ENCODE assay signal across 8 mouse cellular contexts in genomic region chr15:12824965-12825364, GRCm38 (mm10). TPM values are rescaled to one million over a fixed set of nuclear protein-coding genes. Genes with fewer than 3 reads are reported as not detected.
A peak's percentile ranks its signal among the peaks of the same experiment; 100 is the strongest.
DNase-seq lines count a peak whose midpoint lies in the region; ATAC-seq and TF ChIP-seq lines count a peak whose summit lies in the region.

No protein-coding gene starts in this region.

- TF ChIP-seq CTCF in MEL (IDR thresholded peaks at IDR 0.05 in 2 of 3, conservative IDR thresholded peaks at IDR 0.05 in 1 of 3; ENCODE audit: control insufficient read depth in 1 of 3, insufficient read depth in 1 of 3, low read depth in 2 of 3, low read length in 3 of 3, poor library complexity in 1 of 3, severe bottlenecking in 1 of 3): no peak

- peak; percentile 63 for DNase-seq in kidney, postnatal 10 days
- no peak for DNase-seq in kidney, adult 18-20 months
- DNase-seq in MEL (ENCODE audit: low read depth, low spot score): no peak
- DNase-seq in embryonic facial prominence, embryonic 11.5 days (ENCODE audit: low spot score): peak; percentile 51
- DNase-seq in retina, postnatal 1 day: no peak
- no peak for DNase-seq in cerebellum, adult 11-12 months

- H3K4me3 ChIP-seq in MEL (ENCODE audit: control insufficient read depth in 1 of 2, insufficient read depth in 1 of 2, low read depth in 2 of 2, low read length in 2 of 2): peak overlapping the region; percentile 76 to 89
- H3K4me3 ChIP-seq in embryonic facial prominence, embryonic 11.5 days (ENCODE audit: low read depth, low read length): peak overlapping the region; percentile 78

- ATAC-seq in embryonic facial prominence, embryonic 11.5 days (replicated peaks; ENCODE audit: insufficient number of reproducible peaks, low FRiP score, low TSS enrichment, low read depth): no peak; the same call in 1 of the 2 replicates
- peak; percentile 27 for ATAC-seq in inflammation-experienced regulatory T-cells, adult 6 months
- peak; percentile 61 for ATAC-seq in megakaryocyte-erythroid progenitor cell, adult 5-6 weeks (replicated peaks; ENCODE audit: low FRiP score, low TSS enrichment, poor library complexity, severe bottlenecking)

- peaks cover 28% of the 10 kb centered on the region for H3K79me2 ChIP-seq in MEL (ENCODE audit: control insufficient read depth, insufficient read depth, low read length, poor library complexity)

- TF ChIP-seq POLR2A in MEL (IDR thresholded peaks at IDR 0.05; ENCODE audit: control insufficient read depth in 1 of 2, insufficient read depth in 1 of 2, low read depth in 1 of 2, low read length in 2 of 2, poor library complexity in 1 of 2): no peak; a peak in 1 of 4 replicates

- peak overlapping the region; percentile 61 for H3K27ac ChIP-seq in MEL (ENCODE audit: control insufficient read depth, low read depth, low read length)
- peak overlapping the region; percentile 52; the same call in 1 of the 2 replicates for H3K27ac ChIP-seq in embryonic facial prominence, embryonic 11.5 days (replicated peaks; ENCODE audit: low read depth, low read length)

- H3K4me1 ChIP-seq in MEL (ENCODE audit: control insufficient read depth in 1 of 2, insufficient read depth in 2 of 2, low read length in 2 of 2): peaks cover 2 to 33% of the 10 kb centered on the region in 2 experiments; a peak in 3 of 4 replicates
- H3K4me1 ChIP-seq in embryonic facial prominence, embryonic 11.5 days (ENCODE audit: control insufficient read depth, insufficient read depth, low read length): no peaks in the 10 kb centered on the region; the same call in 1 of the 2 replicates

- H3K9ac ChIP-seq in MEL (ENCODE audit: control insufficient read depth, low read depth, low read length, poor library complexity, severe bottlenecking): peak overlapping the region; percentile 90
- H3K9ac ChIP-seq in embryonic facial prominence, embryonic 11.5 days (replicated peaks; ENCODE audit: low read length): peak overlapping the region; percentile 79

- under 1% methylated on average over 31 of the region's 31 CpGs for WGBS in embryonic facial prominence, embryonic 11.5 days

- no peak for TF ChIP-seq RAD21 in MEL (IDR thresholded peaks at IDR 0.05; ENCODE audit: low read depth, low read length)

- no peaks in the 10 kb centered on the region for H3K27me3 ChIP-seq in MEL (ENCODE audit: control insufficient read depth in 1 of 2, insufficient read depth in 2 of 2, low read length in 2 of 2)
- H3K27me3 ChIP-seq in embryonic facial prominence, embryonic 11.5 days (ENCODE audit: control insufficient read depth, insufficient read depth, low read length): no peaks in the 10 kb centered on the region

- TF ChIP-seq EP300 in MEL (IDR thresholded peaks at IDR 0.05; ENCODE audit: low read depth in 1 of 2, low read length in 2 of 2): no peak

- peaks cover 9 to 47% of the 10 kb centered on the region in 2 experiments for H3K36me3 ChIP-seq in MEL (ENCODE audit: control insufficient read depth in 1 of 2, insufficient read depth in 2 of 2, low read length in 2 of 2)
- peaks cover 7% of the 10 kb centered on the region for H3K36me3 ChIP-seq in embryonic facial prominence, embryonic 11.5 days (replicated peaks; ENCODE audit: control insufficient read depth, insufficient read depth, low read depth, low read length)

- H3K9me3 ChIP-seq in MEL (replicated peaks; ENCODE audit: insufficient read depth, low read length): no peaks in the 10 kb centered on the region
- H3K9me3 ChIP-seq in embryonic facial prominence, embryonic 11.5 days (replicated peaks; ENCODE audit: control insufficient read depth, low read length): no peaks in the 10 kb centered on the region

- peak overlapping the region; percentile 61 for H3K4me2 ChIP-seq in embryonic facial prominence, embryonic 11.5 days (ENCODE audit: low read depth, low read length)

TF ChIP-seq in MEL, 35 proteins besides CTCF, POLR2A, EP300 and RAD21:
- TF ChIP-seq MAFK (IDR thresholded peaks at IDR 0.05; ENCODE audit: borderline replicate concordance, low read depth, low read length) (no peak), CHD2 (IDR thresholded peaks at IDR 0.05; ENCODE audit: low read length) (no peak), TCF12 (IDR thresholded peaks at IDR 0.05; ENCODE audit: low read depth, low read length) (0 out of 2 replicates have a peak, but pooled peaks have one; percentile 9)
TF ChIP-seq in MEL: peak in this region for 1.

RNA-seq across cellular contexts. Expression of gene Drosha, which starts 0.3 kb away (rescaled TPM):
- 42.0 and 43.3 TPM in 2 replicates for total RNA-seq in MEL (2012; rRNA removed)
- 100 to 1,000 TPM in 1 of 2 experiments, 10 to 100 TPM in 1; 96.9 to 482 TPM for polyA plus RNA-seq in MEL (2012; ENCODE audit: insufficient read depth in 1 of 2, insufficient read length in 2 of 2, low read depth in 1 of 2, low replicate concordance in 2 of 2, missing spikeins in 1 of 2)
- 76.8 and 79.0 TPM in 2 replicates for polyA plus RNA-seq in embryonic facial prominence, embryonic 11.5 days (2014; fragmentation: Nextera tagmentation; extraction: Ambion mirVana)
- 10 to 100 TPM; 11.7 to 18.1 (median 14.6) TPM for polyA plus RNA-seq in inflammation-experienced regulatory T-cells, adult 6 months (2017; shearing (Covaris generic))
- 60.3 and 69.9 TPM in 2 replicates for total RNA-seq in megakaryocyte-erythroid progenitor cell, adult 5-6 weeks (2014; fragmentation: Nextera tagmentation)
- 24.3 and 32.3 TPM in 2 replicates for total RNA-seq in megakaryocyte-erythroid progenitor cell, adult 5-6 weeks (2017)

RNA-seq across cellular contexts. Expression of gene 6030458C11Rik, which starts 0.5 kb away (rescaled TPM):
- total RNA-seq in MEL (2012; rRNA removed): 16.7 and 21.9 TPM in 2 replicates
- polyA plus RNA-seq in MEL (2012; ENCODE audit: insufficient read depth in 1 of 2, insufficient read length in 2 of 2, low read depth in 1 of 2, low replicate concordance in 2 of 2, missing spikeins in 1 of 2): 10 to 100 TPM in 1 of 2 experiments, not detected in 1; 25.7 TPM
- polyA plus RNA-seq in embryonic facial prominence, embryonic 11.5 days (2014; fragmentation: Nextera tagmentation; extraction: Ambion mirVana): 22.2 and 25.5 TPM in 2 replicates
- 10 to 100 TPM; 30.0 to 42.0 (median 31.1) TPM for polyA plus RNA-seq in inflammation-experienced regulatory T-cells, adult 6 months (2017; shearing (Covaris generic))
- 57.4 and 67.7 TPM in 2 replicates for total RNA-seq in megakaryocyte-erythroid progenitor cell, adult 5-6 weeks (2014; fragmentation: Nextera tagmentation)
- 37.9 and 46.0 TPM in 2 replicates for total RNA-seq in megakaryocyte-erythroid progenitor cell, adult 5-6 weeks (2017)

Comparison
In these comparisons a context has a peak if more than half of its experiments do, and no peak if none do; other contexts are left out.
1. DNase-seq: peak in kidney, postnatal 10 days (single experiment) and embryonic facial prominence, embryonic 11.5 days (single experiment); none in kidney, adult 18-20 months (single experiment), MEL (single experiment), retina, postnatal 1 day (single experiment) and cerebellum, adult 11-12 months (single experiment).